Mouse (Mus musculus): ENCODE measurements around the gene Fmnl1.

Fmnl1 gene

DNA sequence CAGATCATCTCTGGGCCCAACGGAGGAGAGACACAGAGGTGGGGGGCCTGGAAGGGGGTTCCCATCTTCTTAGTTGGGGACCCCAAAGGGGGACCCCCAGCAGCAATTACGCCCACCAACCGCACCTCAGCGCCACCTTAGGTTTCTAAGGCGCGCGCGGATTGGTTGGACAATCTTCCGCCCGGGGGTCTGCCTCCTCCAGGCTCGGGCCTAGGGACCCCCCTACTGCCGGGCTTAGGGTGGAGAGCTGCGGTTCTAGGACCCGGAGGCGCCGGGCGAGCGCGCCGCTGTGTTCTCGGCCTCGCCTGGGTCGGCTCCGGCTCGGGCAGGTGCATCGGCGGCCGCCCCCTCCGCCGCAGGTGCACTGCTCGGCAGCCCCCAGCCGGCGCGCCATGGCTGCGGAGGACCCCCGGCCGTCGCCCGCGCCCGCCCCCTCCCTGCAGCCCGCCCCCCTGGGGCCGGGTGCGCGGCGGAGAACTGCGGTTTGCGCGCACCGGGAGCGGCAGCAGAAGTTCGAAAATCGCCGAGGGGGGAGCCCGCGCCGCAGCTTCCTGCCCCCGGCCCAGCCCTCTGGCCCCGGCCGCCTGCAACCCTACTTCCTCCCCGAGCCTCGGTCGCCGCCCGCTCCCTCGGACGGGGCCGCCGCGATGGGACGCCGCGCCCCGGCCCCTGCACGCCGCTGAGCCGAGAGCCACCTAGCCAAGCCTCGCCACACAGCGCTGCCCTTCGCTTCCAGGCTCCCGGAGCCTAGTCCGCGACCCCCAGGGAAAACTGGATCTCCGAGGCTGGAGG is at the start of gene Fmnl1:
Gene Fmnl1, plus strand, starts transcription at position 614 of the 792 bp plus-strand sequence.
- no peak for DNase-seq (ENCODE audit: low read depth, low spot score)

DNA sequence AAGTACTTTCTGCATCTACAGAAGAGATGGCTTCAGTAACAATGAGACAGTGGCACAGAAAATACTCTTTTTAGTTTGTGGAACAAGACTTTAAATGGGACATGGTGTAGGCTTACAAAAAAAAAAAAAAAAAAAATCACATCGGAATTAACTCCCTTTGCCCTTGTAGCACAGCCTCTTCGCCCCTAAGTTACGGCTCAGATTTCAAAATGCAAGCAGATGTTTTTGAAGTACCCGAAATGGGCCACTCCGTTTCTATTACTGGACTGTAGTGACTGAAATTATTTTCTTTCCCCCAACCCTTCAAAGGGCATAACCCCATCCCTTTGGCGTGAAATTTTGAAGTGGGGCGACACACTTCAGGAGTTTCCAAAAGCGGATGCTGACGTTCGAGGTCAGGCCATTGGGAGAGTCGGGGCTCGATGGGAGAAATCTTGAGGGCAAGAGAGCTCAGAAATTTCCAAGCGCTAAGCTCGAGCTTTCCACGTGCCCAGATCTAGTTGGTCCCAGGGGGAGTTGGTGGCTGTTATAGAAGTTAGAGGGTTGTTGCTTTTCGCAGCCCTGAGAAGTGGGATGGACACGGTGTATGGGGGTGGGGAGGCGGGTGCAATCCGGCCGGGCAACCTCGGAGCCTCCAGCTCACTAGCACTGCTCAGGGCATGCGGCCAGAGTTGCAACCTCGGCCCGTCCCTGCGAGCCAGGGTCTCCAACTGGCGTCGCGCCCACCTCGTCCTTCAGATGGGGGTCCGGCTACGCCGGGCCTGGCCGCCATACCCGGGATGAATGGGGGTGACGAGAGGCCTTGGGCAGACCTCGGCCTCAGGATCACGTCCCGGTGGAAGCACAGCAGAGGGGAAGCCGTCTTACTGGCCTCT is 39.0 kb upstream of the Fmnl1 start, which contains the start of gene Hexim2:
Gene Hexim2, plus strand, starts transcription at position 729 of the 875 bp plus-strand sequence.
- peak; percentile 77 for DNase-seq (ENCODE audit: low read depth, low spot score)

DNA sequence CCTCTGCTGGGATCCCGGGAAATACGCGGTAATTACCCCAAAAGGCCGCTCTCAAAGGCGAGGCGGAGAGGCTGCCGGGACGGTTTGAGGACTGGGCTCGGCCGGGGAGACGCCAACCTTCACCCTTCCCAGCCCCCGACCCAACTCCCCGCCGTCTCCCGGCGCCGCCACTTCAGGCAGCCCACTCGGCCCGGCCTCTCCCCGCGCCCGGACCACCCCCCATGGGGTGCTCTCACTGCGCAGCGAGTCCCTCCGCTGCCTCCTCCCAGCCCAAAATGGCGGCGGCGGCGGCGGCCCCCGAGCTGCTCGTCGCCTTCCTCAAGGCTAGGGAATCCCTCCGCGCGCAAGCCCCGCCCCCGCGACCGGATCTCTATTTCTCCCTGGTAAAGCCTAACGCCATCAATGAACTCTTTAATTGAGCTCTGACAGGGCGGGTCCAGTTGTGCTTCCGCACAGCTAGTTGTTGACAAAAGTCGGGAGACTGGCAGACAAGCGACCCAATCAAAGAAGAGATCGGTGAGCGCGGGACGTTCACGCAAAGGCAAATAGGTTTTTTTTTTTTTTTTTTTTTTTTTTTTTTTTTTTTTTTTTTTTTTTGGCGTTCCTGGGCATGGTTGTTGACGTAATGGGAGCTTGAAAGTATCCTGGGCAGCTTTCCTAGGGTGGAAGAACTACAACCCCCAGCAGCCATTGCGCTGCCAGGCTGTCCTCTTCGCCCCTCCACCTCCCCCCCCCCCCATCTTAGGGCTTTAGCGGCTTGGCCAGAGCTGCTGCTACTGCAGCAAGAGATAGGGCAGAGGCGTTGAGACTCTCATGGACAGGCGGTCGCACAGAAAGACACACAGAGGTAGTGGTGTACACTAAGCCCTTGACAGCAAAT is 38.1 kb upstream of the Fmnl1 start:
- peak; percentile 100 for DNase-seq (ENCODE audit: low read depth, low spot score)

DNA sequence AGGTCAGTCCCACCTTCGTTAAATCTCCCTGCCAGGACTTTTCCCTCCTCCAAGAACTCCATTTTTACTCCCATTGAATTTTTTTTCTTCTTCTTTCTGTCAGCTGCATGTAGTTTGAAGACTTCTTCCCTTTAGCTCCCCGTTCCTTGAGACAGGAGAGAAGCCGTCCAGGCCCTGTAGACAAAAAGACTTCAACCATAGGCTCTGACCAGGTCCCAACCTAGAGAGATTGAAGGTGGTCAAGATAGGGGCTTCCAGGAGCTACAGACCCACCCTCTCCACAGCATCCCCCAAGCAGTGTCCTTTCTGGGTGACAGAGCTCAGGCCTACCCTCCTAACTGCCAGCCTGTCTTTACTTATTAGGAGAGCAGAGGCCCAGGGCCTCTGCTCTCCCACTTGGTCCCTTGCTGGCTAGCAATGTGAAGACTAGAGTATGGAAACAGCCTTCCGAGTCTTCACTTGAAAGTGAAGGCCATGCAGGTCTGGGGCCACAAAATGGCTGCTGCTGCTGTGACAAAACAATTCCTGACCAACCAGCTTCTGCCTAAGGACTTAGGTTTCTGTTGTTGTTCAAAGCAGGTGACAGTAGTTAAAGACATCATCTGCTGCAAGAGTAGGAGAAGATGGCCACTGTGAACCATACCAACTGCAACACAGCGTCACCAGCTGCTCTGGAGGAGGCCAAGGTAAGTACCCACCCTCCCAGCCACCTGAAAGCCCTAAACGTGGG is 37.3 kb upstream of the Fmnl1 start:
- no peak for DNase-seq (ENCODE audit: low read depth, low spot score)

DNA sequence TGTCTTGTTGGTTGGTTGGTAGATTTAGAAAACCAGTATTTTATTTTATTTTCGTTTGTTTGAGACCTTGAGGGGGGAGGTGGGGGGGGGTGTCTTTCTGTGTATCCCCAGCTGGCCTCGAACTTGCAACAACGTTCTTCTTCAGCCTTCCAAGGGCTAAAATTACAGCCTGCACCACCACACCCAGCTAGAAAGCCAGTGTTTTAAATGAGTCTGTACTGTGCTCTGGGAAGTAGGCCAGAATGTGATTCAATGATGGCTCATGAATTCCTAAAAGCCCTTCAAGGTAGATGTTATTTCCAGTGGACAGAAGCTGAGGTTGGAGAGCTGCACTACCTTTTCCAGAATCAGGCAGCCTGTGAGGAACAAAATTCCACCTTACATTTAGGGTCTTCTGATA is 36.7 kb upstream of the Fmnl1 start:
- DNase-seq (ENCODE audit: low read depth, low spot score) = peak; percentile 97

DNA sequence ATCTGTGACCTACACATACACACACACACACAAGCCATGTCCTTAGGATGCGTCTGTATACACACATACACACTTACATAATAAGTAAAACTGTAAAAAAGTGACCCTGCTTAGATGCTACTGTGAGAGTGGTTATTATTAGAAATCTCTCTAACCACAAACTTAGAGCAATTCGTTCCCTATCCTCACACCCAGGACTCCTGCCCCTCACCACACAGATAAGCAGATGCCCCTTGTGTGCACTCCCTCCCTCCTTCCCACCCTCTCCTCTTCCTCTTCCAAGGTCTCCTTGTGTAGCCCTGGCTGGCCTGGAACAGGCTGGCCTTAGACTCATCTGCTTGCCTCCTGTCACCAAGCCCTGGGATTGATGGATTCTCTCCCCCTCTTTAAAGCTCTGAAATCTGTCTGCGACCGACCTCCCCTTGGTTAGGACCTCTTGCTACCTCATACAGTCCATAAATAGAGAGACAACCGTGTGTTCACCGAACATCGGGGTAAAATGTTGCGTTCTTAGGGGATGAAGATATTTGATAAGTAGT is 34.8 kb upstream of the Fmnl1 start:
- DNase-seq (ENCODE audit: low read depth, low spot score) = no peak

DNA sequence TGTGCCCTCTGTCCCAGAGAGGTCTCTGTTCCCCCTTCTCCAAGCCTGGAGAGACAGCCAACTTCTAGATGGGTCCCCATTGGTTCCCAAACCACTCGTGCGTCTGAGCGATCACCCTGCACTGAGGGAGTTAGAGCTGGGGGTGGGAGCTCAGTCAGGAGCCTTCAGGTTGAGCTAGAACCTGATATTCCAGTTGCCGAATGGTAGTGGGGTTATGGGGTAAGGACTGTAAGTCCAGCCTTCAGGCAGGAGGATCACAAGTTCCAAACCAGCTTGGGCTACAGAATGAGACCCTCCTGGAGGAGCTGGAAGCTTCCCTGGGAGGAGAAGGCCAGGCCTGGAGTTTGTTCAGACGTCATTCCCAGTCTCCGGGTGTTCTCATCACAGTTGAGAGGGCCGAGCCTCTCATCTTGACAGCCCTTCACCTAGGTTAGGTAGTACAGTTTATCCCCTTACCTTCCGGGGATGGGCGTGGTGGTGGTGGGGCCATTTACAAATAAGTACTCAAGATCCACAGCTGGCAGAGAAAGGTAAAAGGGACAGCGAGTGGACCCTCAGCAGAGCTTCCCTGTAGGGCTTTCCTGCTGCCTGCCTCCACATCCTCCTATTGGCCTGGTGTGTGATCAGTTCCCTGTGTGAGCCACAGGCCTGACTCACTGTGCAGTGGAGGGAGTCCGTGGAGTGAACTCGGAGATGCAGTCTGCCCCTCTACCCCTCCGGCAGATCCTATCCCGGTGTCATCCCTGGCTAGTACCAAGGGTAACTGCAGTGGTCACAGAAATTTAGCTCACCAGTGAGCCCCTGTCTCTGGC is 30.8 kb upstream of the Fmnl1 start:
- peak; percentile 50 for DNase-seq (ENCODE audit: low read depth, low spot score)

DNA sequence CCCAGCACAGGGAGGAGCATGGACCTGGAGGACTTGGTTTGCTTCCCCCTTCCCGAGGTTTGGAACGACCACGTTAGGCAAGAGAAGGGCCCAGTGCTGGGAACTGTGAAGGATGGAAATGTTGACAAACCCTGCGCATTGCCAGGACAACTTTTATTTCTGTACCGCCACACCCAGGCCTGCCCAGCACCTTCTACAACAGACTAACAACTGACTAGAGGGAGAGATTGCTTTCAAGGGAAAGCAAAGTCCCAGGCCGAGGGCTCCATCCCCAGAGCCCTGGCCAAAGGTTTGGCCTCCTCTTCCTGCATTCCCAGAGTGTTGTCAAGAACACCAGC is 30.2 kb upstream of the Fmnl1 start:
- peak; percentile 56 for DNase-seq (ENCODE audit: low read depth, low spot score)

DNA sequence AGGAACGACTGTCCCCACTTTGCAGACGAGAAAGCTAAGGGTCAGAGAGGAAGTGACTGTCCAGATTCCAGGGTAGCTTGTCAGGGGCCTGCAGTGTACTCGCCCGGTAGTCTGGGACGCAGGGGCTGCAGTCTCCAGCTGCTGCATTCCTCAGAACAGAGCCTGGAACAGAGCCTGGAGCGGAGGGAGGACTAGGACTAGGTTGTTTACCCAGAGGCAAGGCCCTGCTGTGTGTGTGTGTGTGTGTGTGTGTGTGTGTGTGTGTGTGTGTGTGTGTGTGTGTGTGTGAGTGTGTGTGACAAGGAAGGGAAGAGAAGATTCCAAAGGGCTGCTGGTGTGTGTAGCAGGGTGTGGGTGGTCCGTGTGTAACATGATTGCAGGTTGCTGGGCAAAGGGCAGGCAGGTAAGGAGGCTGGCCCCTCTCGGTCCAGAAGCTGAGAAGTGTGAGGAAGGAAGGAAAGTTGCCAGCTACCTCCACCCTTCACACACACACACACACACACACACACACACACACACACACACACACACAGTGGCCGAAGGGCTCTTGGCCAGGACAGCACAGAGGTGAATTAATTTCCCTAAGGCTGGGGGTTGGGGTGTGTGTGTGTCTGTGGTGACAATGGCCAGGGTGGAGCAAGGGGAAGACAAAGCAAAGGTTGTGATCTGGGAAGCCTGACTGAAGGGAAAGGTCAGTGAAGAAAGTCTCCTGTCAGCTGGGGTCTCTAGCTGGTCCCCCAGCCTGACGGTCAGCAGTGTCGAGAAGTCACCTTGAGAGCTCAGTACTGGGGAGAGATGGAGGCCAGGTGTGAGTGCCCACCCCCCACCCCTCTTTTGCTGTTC is 29.6 kb upstream of the Fmnl1 start:
- peak; percentile 83 for DNase-seq (ENCODE audit: low read depth, low spot score)

DNA sequence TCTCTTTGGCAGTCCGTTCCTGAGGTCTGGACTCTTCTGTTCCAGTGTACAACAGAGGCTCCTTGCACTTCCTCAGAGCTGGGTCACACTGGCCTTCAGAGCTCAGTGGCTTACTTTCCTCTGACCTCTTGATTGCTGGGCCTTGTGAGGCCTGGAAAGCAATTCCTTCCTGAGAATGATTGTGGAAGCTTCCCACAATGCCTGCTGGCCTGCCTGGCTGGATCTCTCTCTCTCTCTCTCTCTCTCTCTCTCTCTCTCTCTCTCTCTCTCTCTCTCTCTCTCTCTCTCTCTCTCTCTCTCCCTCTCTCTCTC is 29.0 kb upstream of the Fmnl1 start:
- DNase-seq (ENCODE audit: low read depth, low spot score) = peak; percentile 43

DNA sequence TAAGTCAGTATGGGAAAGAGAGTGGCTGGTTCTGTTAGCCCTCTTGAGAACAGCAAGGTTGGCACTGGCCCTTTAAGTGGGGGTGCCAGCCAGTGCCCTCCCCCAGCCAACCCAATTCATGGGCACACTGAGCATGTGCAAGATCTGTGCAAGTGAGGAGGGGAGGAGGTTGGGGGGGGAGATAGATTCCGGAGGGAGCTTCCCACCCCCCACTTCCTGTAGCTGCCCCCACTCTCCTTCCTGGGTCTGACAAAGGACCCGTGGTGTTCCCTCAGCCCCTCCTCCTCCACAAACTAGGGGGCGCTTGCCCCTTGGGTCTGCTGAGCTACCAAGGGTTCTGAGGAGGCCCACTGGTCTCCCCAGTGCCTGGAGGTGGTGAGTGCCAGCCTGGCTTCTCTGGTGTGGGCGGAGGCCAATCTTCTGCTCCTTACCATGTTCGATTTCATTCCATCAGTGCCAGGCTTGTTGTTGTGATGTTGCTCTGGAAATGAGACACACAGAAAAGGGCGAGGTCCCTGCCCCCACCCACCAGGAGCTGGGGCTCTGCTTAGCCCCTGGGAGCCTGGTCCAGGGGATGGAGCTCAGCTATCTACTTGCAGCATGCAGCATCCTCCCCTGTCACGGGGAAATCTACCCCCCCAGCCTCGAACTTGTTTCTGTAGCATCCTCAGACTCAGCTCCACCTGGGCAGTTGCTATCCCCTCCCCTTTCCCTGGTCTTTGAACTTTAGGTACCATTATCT is 28.3 kb upstream of the Fmnl1 start:
- peak; percentile 33 for DNase-seq (ENCODE audit: low read depth, low spot score)

DNA sequence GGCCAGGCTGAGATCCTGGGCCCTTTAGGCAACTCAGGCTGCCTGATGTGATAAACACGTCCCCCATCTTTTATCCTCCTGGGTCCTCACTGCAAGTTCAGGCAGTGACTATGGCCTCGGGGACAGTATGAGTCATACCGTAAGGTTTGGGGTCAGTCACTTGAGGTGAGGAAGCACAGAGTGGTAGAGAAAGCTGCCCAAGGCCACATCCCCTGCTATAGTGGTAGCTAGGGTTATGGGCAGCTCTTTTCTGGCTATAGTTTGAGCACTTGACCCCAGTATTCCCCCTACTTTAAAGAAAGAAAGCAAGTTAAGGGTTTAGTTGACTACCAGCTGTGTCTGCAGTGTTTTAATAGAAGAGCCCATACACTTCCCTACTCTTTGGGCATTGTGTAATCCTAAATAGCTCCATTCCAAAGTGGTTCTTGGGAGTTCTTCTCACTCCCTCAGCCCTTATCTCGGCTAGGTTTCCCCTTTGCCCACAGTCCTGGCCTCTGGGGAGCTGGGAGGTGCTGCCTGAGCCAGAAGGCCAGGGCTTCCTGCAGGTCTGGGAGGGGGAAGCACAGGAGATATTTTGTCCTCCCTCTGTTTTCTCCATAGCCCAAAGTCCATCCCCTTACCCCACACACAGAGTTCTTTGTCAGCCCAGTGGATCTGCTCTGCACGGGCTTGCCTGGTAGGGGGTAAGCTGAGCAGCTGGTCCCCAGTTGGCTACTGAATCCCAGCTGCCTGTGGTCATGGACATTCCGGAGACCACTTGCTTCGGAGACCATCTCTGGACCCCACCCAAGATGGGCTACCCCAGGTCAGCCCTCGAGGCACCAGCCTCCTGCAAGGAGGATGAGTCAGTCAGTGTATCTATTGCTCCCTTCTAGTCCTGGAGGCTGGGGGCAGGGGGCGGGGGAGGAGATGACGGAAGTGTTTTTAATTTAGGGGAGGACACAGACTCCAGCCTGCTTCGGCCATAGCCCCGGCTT is 26.3 kb upstream of the Fmnl1 start:
- peak; percentile 86 for DNase-seq (ENCODE audit: low read depth, low spot score)

DNA sequence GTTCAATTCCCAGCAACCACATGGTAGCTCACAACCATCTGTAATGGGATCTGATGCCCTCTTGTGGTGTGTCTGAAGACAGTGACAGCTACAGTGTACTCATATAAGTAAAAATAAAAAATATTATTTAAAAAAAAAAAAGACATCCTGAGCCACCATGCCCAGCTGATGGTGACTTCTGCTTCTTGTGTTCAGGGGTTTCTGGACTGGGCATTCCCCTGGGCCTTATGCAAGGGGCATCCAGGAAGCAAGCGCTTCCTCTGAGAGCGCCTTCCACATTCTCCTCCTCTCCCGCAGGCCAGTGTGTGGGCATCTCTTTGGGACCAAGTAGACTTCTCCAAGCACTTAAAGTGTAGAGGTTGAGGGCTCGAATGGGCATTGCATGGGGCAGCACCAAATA is 24.5 kb upstream of the Fmnl1 start:
- DNase-seq (ENCODE audit: low read depth, low spot score) = no peak

DNA sequence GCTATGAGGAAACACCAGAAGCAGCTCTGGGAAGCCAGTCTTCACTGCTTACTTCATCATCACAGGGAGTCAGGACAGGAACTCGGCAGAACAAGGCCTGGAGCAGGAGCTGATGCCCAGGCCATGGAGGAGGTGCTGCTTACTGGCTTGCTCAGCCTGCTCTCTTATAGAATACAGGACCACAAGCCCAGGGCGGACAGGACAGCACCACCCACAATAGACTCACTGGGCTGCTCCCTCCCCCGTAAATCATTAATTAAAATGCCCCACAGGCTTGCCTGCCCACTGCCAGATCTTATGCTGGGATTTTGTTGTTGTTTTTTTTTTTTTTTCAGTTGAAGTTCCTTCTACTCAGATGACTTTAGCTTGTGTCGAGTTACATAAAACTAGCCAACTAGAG is 23.1 kb upstream of the Fmnl1 start:
- no peak for DNase-seq (ENCODE audit: low read depth, low spot score)

DNA sequence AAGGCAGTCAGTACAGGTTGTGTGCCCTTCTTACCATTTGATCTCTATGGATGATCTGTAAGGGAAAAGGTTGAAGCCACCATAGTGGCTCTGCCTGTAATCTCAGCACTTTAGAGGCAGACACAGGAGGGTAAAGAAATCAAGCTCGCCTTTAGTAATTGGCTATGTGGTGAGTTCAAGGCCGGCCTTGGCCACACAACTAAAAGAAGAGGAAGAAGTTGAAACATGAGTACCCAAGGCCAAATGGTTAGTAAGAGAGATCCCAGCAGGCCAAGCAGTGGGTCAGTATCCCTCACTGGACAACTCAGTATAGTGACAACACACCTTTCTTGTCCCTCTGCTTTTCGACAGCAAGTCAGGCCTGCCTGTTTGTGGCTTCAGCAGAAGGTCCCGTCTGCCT is 21.1 kb upstream of the Fmnl1 start:
- DNase-seq (ENCODE audit: low read depth, low spot score) = no peak

DNA sequence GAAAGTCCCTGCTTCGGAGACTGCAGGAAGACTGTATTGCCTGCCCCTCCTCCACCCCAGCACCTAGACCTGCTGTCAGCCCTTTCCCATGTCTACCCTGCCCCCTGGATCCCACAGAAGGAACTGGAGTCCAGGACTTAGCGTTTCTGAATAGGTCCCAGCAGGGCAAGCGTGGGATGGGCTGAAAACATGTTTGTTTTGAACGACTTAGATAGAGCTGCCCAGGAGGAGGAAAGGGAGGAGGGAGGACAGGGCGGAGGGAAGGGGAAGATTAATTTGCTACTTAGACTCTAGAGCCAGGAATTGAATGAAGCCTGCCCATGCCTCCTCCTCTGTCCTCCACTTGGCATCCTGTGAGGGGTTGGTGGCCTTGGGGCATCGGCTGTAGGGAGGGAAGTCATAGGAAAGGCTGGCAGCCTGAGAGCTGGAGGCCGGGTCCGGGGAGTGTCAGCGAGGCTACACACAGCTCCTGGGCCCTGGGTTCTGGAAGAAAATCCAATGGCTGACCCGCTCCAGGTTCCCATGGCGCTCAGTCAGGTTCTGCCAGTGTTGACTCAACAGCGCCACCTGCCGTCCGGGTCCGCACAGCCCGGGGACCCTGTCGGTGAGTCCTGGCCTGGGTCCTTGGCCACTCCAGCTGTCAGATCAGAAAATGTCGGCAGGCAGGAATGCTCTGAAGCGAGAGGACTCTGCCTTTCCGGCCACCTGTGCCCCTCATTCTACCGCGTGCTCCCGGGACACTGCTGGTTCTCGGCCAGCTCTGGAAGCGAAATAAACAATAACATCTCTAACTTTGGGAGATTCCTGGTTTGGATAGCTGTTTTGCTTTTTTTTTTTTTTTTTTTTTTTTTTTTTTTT is 12.1 kb upstream of the Fmnl1 start:
- DNase-seq (ENCODE audit: low read depth, low spot score) = peak; percentile 96
